Mouse (Mus musculus): ENCODE results near the gene Lonp2. TPM values are rescaled to one million over a fixed set of nuclear protein-coding genes. Genes with fewer than 3 reads are reported as not detected.

Lonp2 gene
- polyA plus RNA-seq, 1 experiment = 31.4 TPM

DNA sequence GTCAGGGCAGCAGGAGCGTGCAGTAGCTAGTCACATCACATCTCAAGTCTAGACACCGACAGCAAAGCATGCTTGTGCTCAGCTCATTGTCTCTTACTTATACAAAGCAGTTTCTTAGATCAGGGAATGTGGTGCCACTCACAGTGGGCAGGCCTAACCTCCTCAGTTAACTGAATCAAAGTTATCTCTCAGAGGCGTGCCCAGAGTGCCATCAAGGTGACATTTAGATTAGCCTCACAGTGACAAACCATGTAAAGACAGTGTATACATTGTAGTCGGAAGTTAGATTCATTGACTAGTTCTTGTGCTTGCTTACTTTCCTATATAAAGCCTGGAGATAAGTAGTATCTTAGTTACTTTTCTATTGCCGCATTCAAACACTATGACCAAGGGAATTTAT lies 6.4 kb downstream of the Lonp2 start:
- peaks cover 25% of the 10 kb centered on the region for H3K79me2 ChIP-seq (ENCODE audit: control insufficient read depth, insufficient read depth)
- H3ac ChIP-seq (ENCODE audit: control insufficient read depth, insufficient read length) = no peak overlapping the region
- peaks cover 13% of the 10 kb centered on the region for H3K36me3 ChIP-seq (ENCODE audit: control insufficient read depth, insufficient read depth)
- no peaks in the 10 kb centered on the region for H3K27me3 ChIP-seq (ENCODE audit: control insufficient read depth, insufficient read depth, insufficient read length)
- no peak overlapping the region for H3K4me2 ChIP-seq (ENCODE audit: low read depth)
- no peak overlapping the region for H3K4me3 ChIP-seq
- no peak for TF ChIP-seq TCF12 (IDR thresholded peaks at IDR 0.05; ENCODE audit: insufficient read depth, poor library complexity, severe bottlenecking)
- no peak for TF ChIP-seq SRF (IDR thresholded peaks at IDR 0.05; ENCODE audit: control insufficient read depth, insufficient read length, low read depth)
- no peak for TF ChIP-seq REST (IDR thresholded peaks at IDR 0.05; ENCODE audit: insufficient read depth, insufficient read length)
- TF ChIP-seq POLR2A (IDR thresholded peaks at IDR 0.05; ENCODE audit: insufficient read length, low read depth) = no peak
- no peak for TF ChIP-seq E2F4 (IDR thresholded peaks at IDR 0.05; ENCODE audit: insufficient read depth)
- no peak for TF ChIP-seq POLR2AphosphoS2 (IDR thresholded peaks at IDR 0.05; ENCODE audit: insufficient read length, low read depth)
- no peak for TF ChIP-seq MAX (IDR thresholded peaks at IDR 0.05; ENCODE audit: low read depth)
- TF ChIP-seq TCF3 (IDR thresholded peaks at IDR 0.05; ENCODE audit: insufficient read length, low read depth) = no peak

DNA sequence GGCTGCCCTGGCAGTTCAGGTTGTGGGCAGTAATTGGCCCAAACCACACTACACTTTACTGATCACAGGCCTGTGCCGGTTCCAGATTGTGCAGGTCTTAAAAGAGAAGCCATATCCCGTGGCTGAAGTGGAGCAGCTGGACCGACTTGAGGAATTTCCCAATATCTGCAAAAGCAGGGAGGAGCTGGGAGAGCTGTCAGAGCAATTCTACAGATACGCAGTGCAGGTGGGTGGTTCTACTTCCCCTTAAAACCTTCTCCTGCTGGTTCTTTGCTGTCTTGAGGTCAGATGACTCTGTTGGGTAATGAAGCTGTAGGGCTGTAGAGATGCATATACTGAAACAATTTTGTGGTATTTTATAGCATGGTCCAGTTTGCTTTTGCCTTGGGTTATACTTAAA lies 7.6 kb downstream of the Lonp2 start:
- H3ac ChIP-seq (ENCODE audit: control insufficient read depth, insufficient read length) = no peak overlapping the region
- no peak for TF ChIP-seq POLR2AphosphoS2 (IDR thresholded peaks at IDR 0.05; ENCODE audit: insufficient read length, low read depth)
- TF ChIP-seq TCF3 (IDR thresholded peaks at IDR 0.05; ENCODE audit: insufficient read length, low read depth) = no peak
- TF ChIP-seq REST (IDR thresholded peaks at IDR 0.05; ENCODE audit: insufficient read depth, insufficient read length) = no peak
- no peak for TF ChIP-seq MYOG (IDR thresholded peaks at IDR 0.05; ENCODE audit: control insufficient read depth in 1 of 3, insufficient read depth in 1 of 3, insufficient read length in 2 of 3, low read depth in 2 of 3)
- TF ChIP-seq USF1 (IDR thresholded peaks at IDR 0.05; ENCODE audit: low read depth) = no peak
- no peak for TF ChIP-seq TCF12 (IDR thresholded peaks at IDR 0.05; ENCODE audit: insufficient read depth, poor library complexity, severe bottlenecking)
- H3K4me3 ChIP-seq = no peak overlapping the region
- H3K79me2 ChIP-seq (ENCODE audit: control insufficient read depth, insufficient read depth) = peaks cover 15% of the 10 kb centered on the region
- peaks cover 17% of the 10 kb centered on the region for H3K36me3 ChIP-seq (ENCODE audit: control insufficient read depth, insufficient read depth)
- no peak overlapping the region for H3K4me2 ChIP-seq (ENCODE audit: low read depth)
- no peaks in the 10 kb centered on the region for H3K27me3 ChIP-seq (ENCODE audit: control insufficient read depth, insufficient read depth, insufficient read length)

DNA sequence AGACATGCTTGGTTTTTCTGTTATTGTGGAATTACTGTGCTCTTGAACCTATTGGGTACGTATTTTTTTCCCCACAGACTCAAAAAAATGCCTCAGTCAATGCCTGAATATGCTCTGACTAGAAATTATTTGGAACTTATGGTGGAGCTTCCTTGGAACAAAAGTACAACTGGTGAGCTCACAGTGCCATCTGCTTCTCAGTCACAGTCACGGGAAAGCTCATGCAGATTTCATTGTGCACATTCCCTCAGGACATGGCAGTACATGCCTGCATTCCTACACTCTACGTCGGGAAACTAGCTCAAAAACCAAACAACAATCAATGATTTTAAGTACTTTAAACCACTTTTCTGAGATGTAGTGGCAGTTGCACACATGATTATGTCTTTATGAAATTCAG lies 14.0 kb downstream of the Lonp2 start:
- peaks cover 32% of the 10 kb centered on the region for H3K36me3 ChIP-seq (ENCODE audit: control insufficient read depth, insufficient read depth)
- H3ac ChIP-seq (ENCODE audit: control insufficient read depth, insufficient read length) = no peak overlapping the region
- no peak overlapping the region for H3K4me2 ChIP-seq (ENCODE audit: low read depth)
- no peak overlapping the region for H3K4me3 ChIP-seq
- H3K27me3 ChIP-seq (ENCODE audit: control insufficient read depth, insufficient read depth, insufficient read length) = no peaks in the 10 kb centered on the region
- TF ChIP-seq MAX (IDR thresholded peaks at IDR 0.05; ENCODE audit: low read depth) (no peak), MYOD1 (IDR thresholded peaks at IDR 0.05; ENCODE audit: control insufficient read depth in 1 of 3, insufficient read length in 2 of 3, low read depth in 2 of 3) (no peak), TCF3 (IDR thresholded peaks at IDR 0.05; ENCODE audit: insufficient read length, low read depth) (no peak), POLR2AphosphoS2 (IDR thresholded peaks at IDR 0.05; ENCODE audit: insufficient read length, low read depth) (no peak), SRF (IDR thresholded peaks at IDR 0.05; ENCODE audit: control insufficient read depth, insufficient read length, low read depth) (no peak), REST (IDR thresholded peaks at IDR 0.05; ENCODE audit: insufficient read depth, insufficient read length) (no peak), MYOG (IDR thresholded peaks at IDR 0.05; ENCODE audit: control insufficient read depth in 1 of 3, insufficient read depth in 1 of 3, insufficient read length in 2 of 3, low read depth in 2 of 3) (no peak), TCF12 (IDR thresholded peaks at IDR 0.05; ENCODE audit: insufficient read depth, poor library complexity, severe bottlenecking) (no peak), E2F4 (IDR thresholded peaks at IDR 0.05; ENCODE audit: insufficient read depth) (no peak), USF1 (IDR thresholded peaks at IDR 0.05; ENCODE audit: low read depth) (no peak), CEBPB (IDR thresholded peaks at IDR 0.05; ENCODE audit: insufficient read depth, poor library complexity, severe bottlenecking) (no peak)
- H3K79me2 ChIP-seq (ENCODE audit: control insufficient read depth, insufficient read depth) = no peaks in the 10 kb centered on the region

DNA sequence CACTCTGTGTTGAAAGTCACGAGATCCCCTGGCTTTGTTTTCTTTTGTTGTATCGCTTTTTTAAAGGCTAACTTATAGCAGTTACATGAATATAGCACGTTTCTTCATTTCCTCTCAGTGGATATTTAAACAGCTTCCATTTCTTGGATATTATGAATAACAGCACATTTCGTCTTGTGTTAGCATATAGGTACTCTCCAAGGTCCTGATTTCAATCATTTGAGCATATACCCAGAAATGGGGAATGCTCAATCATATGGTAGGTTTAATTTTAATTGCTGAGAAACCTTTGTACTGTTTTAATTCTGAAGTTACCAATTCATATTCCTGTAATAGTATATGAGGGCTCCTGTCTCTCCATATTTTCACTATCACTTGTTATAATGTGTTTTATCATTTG lies 15.1 kb downstream of the Lonp2 start:
- H3ac ChIP-seq (ENCODE audit: control insufficient read depth, insufficient read length) = no peak overlapping the region
- TF ChIP-seq E2F4 (IDR thresholded peaks at IDR 0.05; ENCODE audit: insufficient read depth) = no peak
- no peak for TF ChIP-seq SRF (IDR thresholded peaks at IDR 0.05; ENCODE audit: control insufficient read depth, insufficient read length, low read depth)
- no peak for TF ChIP-seq TCF3 (IDR thresholded peaks at IDR 0.05; ENCODE audit: insufficient read length, low read depth)
- no peak for TF ChIP-seq MYOG (IDR thresholded peaks at IDR 0.05; ENCODE audit: control insufficient read depth in 1 of 3, insufficient read depth in 1 of 3, insufficient read length in 2 of 3, low read depth in 2 of 3)
- no peak for TF ChIP-seq POLR2AphosphoS2 (IDR thresholded peaks at IDR 0.05; ENCODE audit: insufficient read length, low read depth)
- no peak for TF ChIP-seq POLR2A (IDR thresholded peaks at IDR 0.05; ENCODE audit: insufficient read length, low read depth)
- TF ChIP-seq TCF12 (IDR thresholded peaks at IDR 0.05; ENCODE audit: insufficient read depth, poor library complexity, severe bottlenecking) = no peak
- TF ChIP-seq USF1 (IDR thresholded peaks at IDR 0.05; ENCODE audit: low read depth) = no peak
- no peak for TF ChIP-seq MAX (IDR thresholded peaks at IDR 0.05; ENCODE audit: low read depth)
- no peak for TF ChIP-seq REST (IDR thresholded peaks at IDR 0.05; ENCODE audit: insufficient read depth, insufficient read length)
- no peak for TF ChIP-seq CEBPB (IDR thresholded peaks at IDR 0.05; ENCODE audit: insufficient read depth, poor library complexity, severe bottlenecking)
- TF ChIP-seq MYOD1 (IDR thresholded peaks at IDR 0.05; ENCODE audit: control insufficient read depth in 1 of 3, insufficient read length in 2 of 3, low read depth in 2 of 3) = no peak
- H3K4me2 ChIP-seq (ENCODE audit: low read depth) = no peak overlapping the region
- no peak overlapping the region for H3K4me3 ChIP-seq
- H3K79me2 ChIP-seq (ENCODE audit: control insufficient read depth, insufficient read depth) = no peaks in the 10 kb centered on the region
- no peaks in the 10 kb centered on the region for H3K27me3 ChIP-seq (ENCODE audit: control insufficient read depth, insufficient read depth, insufficient read length)
- peaks cover 26% of the 10 kb centered on the region for H3K36me3 ChIP-seq (ENCODE audit: control insufficient read depth, insufficient read depth)

DNA sequence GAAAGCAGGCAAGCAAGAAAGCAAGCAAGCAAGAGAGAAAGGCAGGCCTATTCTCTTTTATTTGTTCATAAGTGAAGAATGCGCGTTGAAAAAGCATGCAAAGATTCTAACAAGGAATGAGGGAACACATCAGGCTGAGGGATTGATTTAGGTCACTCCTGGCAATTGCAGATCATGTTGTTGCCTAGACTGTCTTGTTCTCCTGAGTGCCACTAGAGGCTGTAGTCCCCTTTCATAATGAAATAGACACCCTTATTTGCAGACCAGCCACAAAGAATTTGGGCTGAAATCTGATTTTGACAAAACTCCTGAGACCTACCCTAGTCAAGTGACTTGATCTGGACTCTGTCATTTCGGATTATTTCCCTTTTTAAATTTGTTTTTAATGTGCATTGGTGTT lies 18.8 kb downstream of the Lonp2 start:
- H3K36me3 ChIP-seq (ENCODE audit: control insufficient read depth, insufficient read depth) = peaks cover 9% of the 10 kb centered on the region
- no peak overlapping the region for H3ac ChIP-seq (ENCODE audit: control insufficient read depth, insufficient read length)
- H3K4me3 ChIP-seq = no peak overlapping the region
- no peaks in the 10 kb centered on the region for H3K79me2 ChIP-seq (ENCODE audit: control insufficient read depth, insufficient read depth)
- H3K4me2 ChIP-seq (ENCODE audit: low read depth) = no peak overlapping the region
- no peaks in the 10 kb centered on the region for H3K27me3 ChIP-seq (ENCODE audit: control insufficient read depth, insufficient read depth, insufficient read length)
- TF ChIP-seq CEBPB (IDR thresholded peaks at IDR 0.05; ENCODE audit: insufficient read depth, poor library complexity, severe bottlenecking) (no peak), MAX (IDR thresholded peaks at IDR 0.05; ENCODE audit: low read depth) (no peak), MYOD1 (IDR thresholded peaks at IDR 0.05; ENCODE audit: control insufficient read depth in 1 of 3, insufficient read length in 2 of 3, low read depth in 2 of 3) (no peak), TCF3 (IDR thresholded peaks at IDR 0.05; ENCODE audit: insufficient read length, low read depth) (no peak), SRF (IDR thresholded peaks at IDR 0.05; ENCODE audit: control insufficient read depth, insufficient read length, low read depth) (no peak), REST (IDR thresholded peaks at IDR 0.05; ENCODE audit: insufficient read depth, insufficient read length) (no peak), TCF12 (IDR thresholded peaks at IDR 0.05; ENCODE audit: insufficient read depth, poor library complexity, severe bottlenecking) (no peak), USF1 (IDR thresholded peaks at IDR 0.05; ENCODE audit: low read depth) (no peak)
